Mouse (Mus musculus) heart, postnatal 0 days (tissue): ENCODE data around the gene M6pr. TPM values are rescaled to one million over a fixed set of nuclear protein-coding genes. Genes with fewer than 3 reads are reported as not detected.

Experiments used
- ATAC-seq: fragments of 200-750 bp; cut with Nextera tagmentation; 2 replicates; pipeline ENCODE4 v1.8.0; 2017; ENCODE audit warnings: low read depth, moderate number of reproducible peaks, moderate library complexity; ENCODE audit not compliant: insufficient read depth
- DNase-seq: peaks from one replicate; pipeline ENCODE4 v3.0.0-alpha.2; 2016; ENCODE audit warnings: low spot score
- H3K27ac ChIP-seq: fragments of 300-500 bp; sonication (generic); 2 replicates; pipeline ENCODE4 v1.5.1; 2014; ENCODE audit warnings: low read depth, mild to moderate bottlenecking
- H3K27me3 ChIP-seq: fragments of 300-500 bp; sonication (generic); 2 replicates; pipeline ENCODE4 v1.6.1; 2014; ENCODE audit warnings: low read length, mixed read lengths; ENCODE audit not compliant: control insufficient read depth, insufficient read depth
- H3K36me3 ChIP-seq: fragments of 300-500 bp; sonication (generic); replicated peaks from 2 replicates; pipeline ENCODE4 v1.6.1; 2014; ENCODE audit warnings: low read length, mixed read lengths; ENCODE audit not compliant: control insufficient read depth, insufficient read depth
- H3K4me1 ChIP-seq: fragments of 300-500 bp; sonication (generic); 2 replicates; pipeline ENCODE4 v1.6.1; 2014; ENCODE audit warnings: antibody characterized with exemption; ENCODE audit not compliant: control insufficient read depth, insufficient read depth
- H3K4me2 ChIP-seq: fragments of 300-500 bp; sonication (generic); 2 replicates; pipeline ENCODE4 v1.6.1; 2014; ENCODE audit warnings: low read depth, mild to moderate bottlenecking, low read length, moderate library complexity
- H3K4me3 ChIP-seq: fragments of 300-500 bp; sonication (generic); 2 replicates; pipeline ENCODE4 v1.5.1; 2014; ENCODE audit warnings: low read depth, low read length
- H3K9ac ChIP-seq: fragments of 300-500 bp; sonication (generic); replicated peaks from 2 replicates; pipeline ENCODE4 v1.6.1; 2014; ENCODE audit warnings: low read depth, low read length, mixed read lengths
- H3K9me3 ChIP-seq: fragments of 300-500 bp; sonication (generic); replicated peaks from 2 replicates; pipeline ENCODE4 v1.6.1; 2016; ENCODE audit warnings: low read length; ENCODE audit not compliant: control insufficient read depth
- CTCF ChIP-seq: IDR thresholded peaks from 2 replicates; pipeline ENCODE4 v1.5.1; 2016; ENCODE audit warnings: antibody characterized with exemption, control low read depth, low read depth
- EP300 ChIP-seq: IDR thresholded peaks from 2 replicates; pipeline ENCODE4 v1.6.1; 2016; ENCODE audit warnings: antibody characterized with exemption, low read depth
- WGBS: fragments of 180-500 bp; shearing (Covaris S2); extraction: QIAGEN DNeasy Blood & Tissue Kit; methylation state at CpG from one replicate; pipeline ENCODE4 v1.1.7; 2014; 5-methylcytosine and 5-hydroxymethylcytosine counted together
- polyA plus RNA-seq: library from polyadenylated mRNA; unstranded; fragments of >200 nt; fragmentation: Nextera tagmentation; extraction: Ambion mirVana; gene quantifications from 2 replicates; pipeline ENCODE4 v1.2.1, GENCODE M21; 2015
- total RNA-seq: library from RNA; depleted of rRNA; stranded (reverse); fragments of >200 nt; gene quantifications from 2 replicates; pipeline ENCODE4 v1.2.3, GENCODE M21; 2014; ENCODE audit warnings: low replicate concordance; rRNA removed

M6pr gene
- total RNA-seq: 55.9 and 58.4 TPM in 2 replicates
- 52.2 and 52.9 TPM in 2 replicates for polyA plus RNA-seq

DNA sequence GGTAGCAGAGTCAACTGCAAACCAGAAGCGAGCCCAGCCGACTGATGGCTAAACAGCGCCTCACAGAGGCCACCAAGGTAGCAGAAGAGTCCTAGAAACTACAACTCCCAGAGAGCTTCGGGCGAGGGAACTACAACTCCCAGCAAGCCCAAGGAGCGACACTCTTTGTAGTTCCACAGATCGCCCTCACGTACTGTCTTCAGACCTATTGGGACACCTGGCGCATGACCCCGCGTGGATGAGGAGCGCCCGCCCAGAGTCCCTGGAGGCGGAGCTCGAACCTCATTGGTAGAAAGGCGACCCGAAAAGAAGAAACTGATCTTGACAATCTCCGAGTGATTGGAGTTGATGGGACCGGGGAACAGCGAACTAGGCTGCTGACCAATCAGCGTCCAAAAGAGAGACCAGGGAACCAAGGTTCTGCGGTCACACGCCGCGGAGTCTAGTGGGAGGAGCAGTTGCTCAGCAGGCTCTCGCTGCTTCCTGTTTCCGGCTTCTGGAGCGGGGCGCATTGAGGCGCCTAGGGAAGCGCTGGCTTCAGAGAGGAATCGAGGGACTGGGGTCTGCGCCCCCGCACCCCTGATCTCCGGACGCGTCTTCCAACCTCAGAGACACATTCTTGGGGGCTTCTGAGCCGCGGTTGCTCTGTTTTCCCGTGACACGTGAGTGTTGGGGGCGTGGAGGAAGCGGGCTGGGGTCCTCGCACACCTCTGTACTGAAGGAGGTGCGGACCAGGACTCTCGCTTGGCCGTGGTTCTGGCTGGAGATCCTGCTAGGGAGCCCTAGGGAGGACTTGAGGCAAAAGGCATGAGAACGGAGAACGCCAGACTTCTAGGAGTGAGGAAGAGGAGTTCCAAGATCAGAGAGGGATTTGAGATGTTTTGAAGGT lies at the start of gene M6pr:
Gene M6pr, plus strand, starts transcription at position 216 of the 889 bp plus-strand sequence.
- Histone ChIP-seq H3K4me3 (peak within 1 kb of the TSS; percentile 98), H3K9ac (peak within 1 kb of the TSS; percentile 95), H3K9me3 (no peaks in the 10 kb centered on the region), H3K36me3 (peaks cover 11% of the 10 kb centered on the region), H3K27ac (peak within 1 kb of the TSS; percentile 81), H3K27me3 (no peaks in the 10 kb centered on the region), H3K4me2 (peak within 1 kb of the TSS; percentile 98), H3K4me1 (peaks cover 14% of the 10 kb centered on the region)
- DNase-seq (peak; percentile 97), ATAC-seq (peak; percentile 98)
- peak; percentile 85 for TF ChIP-seq CTCF
- TF ChIP-seq EP300: no peak; the same call in 1 of the 2 replicates
- WGBS: under 1% methylated on average over 49 of the region's 49 CpGs

DNA sequence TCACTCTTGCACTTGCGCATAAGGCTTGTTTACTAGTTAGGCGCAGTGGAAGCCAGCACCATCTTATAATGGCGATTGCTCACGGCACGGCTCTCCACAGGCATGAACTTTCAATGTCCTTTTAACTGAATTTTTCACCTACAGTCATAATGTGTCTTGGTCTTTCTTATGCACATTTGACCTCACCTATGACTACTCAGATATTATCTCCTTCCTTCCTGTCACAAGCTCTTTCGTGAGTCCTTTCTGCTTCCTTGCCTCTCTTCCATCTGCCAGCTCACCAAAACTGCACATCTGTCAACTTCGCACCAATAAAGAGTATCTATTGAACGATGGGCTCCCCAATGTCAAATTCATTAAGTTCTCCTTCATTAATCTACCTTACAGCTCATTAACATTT lies 46.0 kb upstream of the M6pr start:
- WGBS: 84% methylated on average over 8 of the region's 8 CpGs
- ATAC-seq: no peak

DNA sequence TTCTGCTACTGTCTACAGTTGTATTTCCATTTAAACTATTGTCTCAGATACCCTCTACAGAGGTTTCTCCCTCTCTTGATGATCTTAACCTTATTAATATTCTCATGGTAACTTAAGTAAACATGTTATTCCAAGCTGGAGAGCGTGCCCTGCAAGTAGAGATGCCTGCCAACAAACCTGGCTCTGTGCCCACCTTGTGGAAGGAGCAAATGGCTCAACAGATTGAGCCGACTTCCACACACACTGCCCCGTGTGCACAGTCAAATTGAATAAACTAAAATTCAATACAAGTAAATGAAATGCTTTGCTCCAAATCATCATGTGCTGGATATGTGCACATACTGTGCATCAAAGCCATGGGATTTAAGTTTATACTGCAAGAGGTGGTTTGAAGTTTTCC lies 40.0 kb upstream of the M6pr start:
- no peaks in the 10 kb centered on the region for H3K36me3 ChIP-seq

More for the DNA sequence above, 46.0 kb upstream of the M6pr start:
- Histone ChIP-seq H3K4me1 (no peaks in the 10 kb centered on the region), H3K4me2 (no peak overlapping the region), H3K9ac (no peak overlapping the region), H3K4me3 (no peak overlapping the region), H3K36me3 (no peaks in the 10 kb centered on the region), H3K27me3 (peaks cover 5% of the 10 kb centered on the region), H3K9me3 (no peaks in the 10 kb centered on the region), H3K27ac (no peak overlapping the region)
- TF ChIP-seq CTCF (no peak), EP300 (no peak)
- DNase-seq: no peak

DNA sequence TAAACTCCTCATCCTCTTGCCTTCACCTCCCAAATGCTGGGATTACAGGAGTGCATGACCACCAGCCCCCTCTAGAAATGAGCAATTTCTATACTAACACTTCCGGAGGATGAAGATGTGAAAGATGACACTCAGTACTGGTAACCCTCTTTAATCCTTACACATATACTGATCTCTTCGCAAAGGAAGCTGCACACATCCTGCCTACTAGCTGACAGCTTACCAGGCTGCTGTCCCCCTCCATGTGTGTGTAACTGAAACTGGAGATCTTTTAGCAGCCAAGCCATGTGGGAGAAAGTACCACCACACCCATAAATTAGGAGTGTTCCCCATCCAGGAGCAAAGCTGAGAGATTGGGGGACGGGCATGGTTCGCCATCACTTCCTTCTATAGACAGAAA lies 39.4 kb upstream of the M6pr start:
- no peak for ATAC-seq
- H3K9me3 ChIP-seq: no peaks in the 10 kb centered on the region
- no peaks in the 10 kb centered on the region for H3K36me3 ChIP-seq
- H3K4me3 ChIP-seq: no peak overlapping the region
- TF ChIP-seq CTCF (no peak), EP300 (no peak)
- no peaks in the 10 kb centered on the region for H3K27me3 ChIP-seq
- no peaks in the 10 kb centered on the region for H3K4me1 ChIP-seq
- H3K9ac ChIP-seq: no peak overlapping the region
- no peak for DNase-seq
- 83% methylated on average over 4 of the region's 4 CpGs for whole genome bisulfite sequencing
- no peak overlapping the region for H3K27ac ChIP-seq
- H3K4me2 ChIP-seq: no peak overlapping the region

More for the DNA sequence above, 40.0 kb upstream of the M6pr start:
- ATAC-seq: no peak
- no peaks in the 10 kb centered on the region for H3K4me1 ChIP-seq
- WGBS: 10% methylated on average over 3 of the region's 3 CpGs
- no peak overlapping the region for H3K9ac ChIP-seq
- peak; percentile 16 for DNase-seq
- H3K9me3 ChIP-seq: no peaks in the 10 kb centered on the region
- no peak overlapping the region for H3K4me3 ChIP-seq
- H3K4me2 ChIP-seq: no peak overlapping the region
- H3K27ac ChIP-seq: no peak overlapping the region
- TF ChIP-seq CTCF (no peak), EP300 (no peak)
- H3K27me3 ChIP-seq: no peaks in the 10 kb centered on the region

DNA sequence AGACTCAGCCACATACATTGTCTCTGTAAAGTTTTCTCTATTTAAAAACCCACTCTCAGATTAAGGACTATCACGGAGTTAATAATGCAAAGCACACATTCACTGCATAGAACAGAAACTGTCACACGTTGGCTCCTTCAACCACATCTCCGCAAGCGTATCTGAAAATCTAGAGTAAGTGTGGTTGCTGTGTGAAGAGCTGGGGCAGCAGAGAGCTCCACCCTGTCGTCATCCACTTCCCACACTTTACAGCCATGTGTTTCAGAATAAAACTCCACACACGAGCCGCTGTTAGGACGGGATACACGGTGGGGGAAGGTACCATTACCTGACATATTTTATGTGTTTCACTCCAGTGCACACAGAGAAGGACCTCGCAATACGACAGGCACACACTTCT lies 38.4 kb upstream of the M6pr start:
- Histone ChIP-seq H3K4me3 (no peak overlapping the region), H3K9me3 (no peaks in the 10 kb centered on the region), H3K9ac (no peak overlapping the region), H3K27ac (no peak overlapping the region), H3K36me3 (no peaks in the 10 kb centered on the region), H3K4me2 (no peak overlapping the region), H3K4me1 (no peaks in the 10 kb centered on the region), H3K27me3 (no peaks in the 10 kb centered on the region)
- TF ChIP-seq EP300: no peak
- no peak for TF ChIP-seq CTCF
- ATAC-seq (no peak), DNase-seq (no peak)
- WGBS: 63% methylated on average over 11 of the region's 11 CpGs
